Mouse (Mus musculus) spleen, adult 10 weeks (tissue): ENCODE data around the gene Sema3e. TPM values are rescaled to one million over a fixed set of nuclear protein-coding genes. Genes with fewer than 3 reads are reported as not detected.

Experiments
- polyA plus RNA-seq: library from polyadenylated mRNA; stranded (reverse); fragments of 350-450 nt; fragmentation: Illumina TruSeq; extraction: RNeasy Lipid Tissue Mini Kit (QIAGEN cat#74804); gene quantifications from one replicate; pipeline ENCODE4 v1.2.3, GENCODE M21; 2015; ENCODE audit warnings: low replicate concordance; ENCODE audit not compliant: insufficient read depth

Gene Sema3e
- polyA plus RNA-seq, result 0.04 TPM

DNA sequence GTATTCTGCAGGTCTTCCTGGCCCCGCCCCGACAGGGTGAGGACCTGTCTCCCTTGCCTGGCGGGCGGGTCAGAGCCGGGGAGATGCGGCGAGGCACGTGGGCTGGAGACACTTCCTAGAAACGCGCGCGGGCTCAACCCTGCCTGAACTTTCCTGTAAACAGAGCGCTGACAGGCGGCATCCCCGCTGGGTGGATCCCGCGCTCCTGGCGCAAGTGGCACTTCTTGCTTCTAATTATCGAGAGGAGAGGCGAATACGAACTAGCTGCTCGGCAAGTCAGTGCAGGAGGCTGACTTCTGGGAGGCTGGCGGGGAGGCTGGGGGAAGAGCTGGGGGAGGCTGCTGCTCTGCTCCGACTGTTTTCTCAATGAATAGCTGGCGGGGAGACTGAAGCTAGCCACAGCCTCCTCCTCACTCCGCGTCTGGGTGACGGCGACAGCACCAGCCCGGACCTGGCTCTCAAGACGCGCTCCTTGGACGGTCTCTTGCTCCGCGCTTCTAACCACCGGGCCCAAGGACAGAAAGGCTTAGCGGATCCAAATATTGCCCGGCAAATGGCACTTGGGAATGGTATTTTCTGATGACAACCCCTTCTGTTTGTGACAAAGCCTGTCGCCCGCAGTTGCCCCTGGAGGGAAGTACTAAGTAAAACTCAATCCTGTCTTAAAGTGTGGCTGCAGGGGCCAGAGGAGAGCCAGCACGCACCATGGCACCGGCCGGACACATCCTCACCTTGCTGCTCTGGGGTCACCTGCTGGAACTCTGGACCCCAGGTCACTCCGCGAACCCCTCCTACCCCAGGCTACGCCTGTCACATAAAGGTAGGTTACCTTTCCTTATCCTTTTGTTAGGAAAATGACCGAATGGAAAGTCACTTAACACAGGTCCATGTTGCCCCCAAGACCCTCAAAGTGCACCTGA lies at the start of gene Sema3e:
Gene Sema3e, plus strand, starts transcription at position 72 of the 920 bp plus-strand sequence.

Other genes starting within 250 kb of the Sema3e start
- gene Speer3, start 233.7 kb upstream of the Sema3e start, polyA plus RNA-seq, result not detected